Mouse (Mus musculus) embryo, embryonic 10 days (tissue): ENCODE measurements around the gene Phf13.

Source experiments
- DNase-seq: peaks from one replicate; pipeline ENCODE4 v3.0.0-alpha.2; 2015; ENCODE audit warnings: low spot score

The Phf13 gene

DNA sequence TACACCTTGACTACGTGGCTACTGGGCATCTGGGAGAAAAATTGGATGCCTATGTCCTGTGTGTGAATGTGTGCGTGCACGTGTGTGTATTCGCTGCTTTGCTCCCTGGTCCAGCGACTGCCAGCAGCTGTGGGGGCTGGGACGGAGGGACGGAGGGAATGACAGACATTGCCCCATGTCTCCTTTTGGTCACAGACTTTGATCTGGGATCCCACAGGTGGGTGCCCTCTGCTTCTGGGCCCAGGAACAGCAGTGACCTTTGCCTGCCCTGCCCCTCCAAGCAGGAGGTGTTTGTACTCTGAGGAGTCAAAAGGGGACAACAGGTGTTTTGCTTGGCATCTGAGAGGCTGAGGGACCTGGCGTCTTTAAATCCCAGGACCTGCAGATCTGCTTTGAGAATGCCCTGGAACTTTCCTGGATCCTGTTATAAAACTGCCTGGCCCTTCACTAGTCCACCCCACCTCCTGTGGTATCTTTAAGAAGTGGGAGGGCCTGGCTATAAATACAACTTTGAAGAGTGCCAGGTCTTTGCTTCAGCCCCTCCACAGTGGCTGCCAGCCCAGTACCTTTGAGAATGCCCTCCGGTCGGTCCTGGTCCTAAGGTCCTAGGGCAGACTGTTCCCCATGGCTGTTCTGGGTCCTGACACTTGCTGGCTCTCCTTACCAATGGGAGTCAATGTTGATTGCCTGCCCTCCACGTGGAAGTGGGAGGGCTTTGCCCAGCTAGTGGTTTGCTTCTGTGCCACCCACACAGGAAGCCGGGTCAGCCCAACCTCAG is 17.2 kb upstream of the Phf13 start:
- DNase-seq: no peak

DNA sequence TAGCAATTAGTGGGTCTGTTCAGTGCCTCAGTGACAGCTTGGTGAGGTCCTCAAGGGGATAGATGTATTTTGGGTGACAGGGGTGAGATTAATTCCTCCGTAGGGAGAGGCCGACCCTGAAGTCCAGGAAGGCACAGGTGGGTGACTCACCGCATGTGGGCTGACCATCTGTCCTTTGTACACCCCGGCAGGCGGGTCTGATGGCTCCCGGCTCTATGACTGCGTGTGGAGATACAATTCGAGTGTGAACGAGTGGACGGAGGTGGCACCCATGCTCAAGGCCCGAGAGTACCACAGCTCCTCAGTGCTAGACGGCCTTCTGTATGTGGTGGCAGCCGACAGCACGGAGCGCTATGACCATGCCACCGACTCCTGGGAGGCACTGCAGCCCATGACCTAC is 16.1 kb upstream of the Phf13 start:
- no peak for DNase-seq

DNA sequence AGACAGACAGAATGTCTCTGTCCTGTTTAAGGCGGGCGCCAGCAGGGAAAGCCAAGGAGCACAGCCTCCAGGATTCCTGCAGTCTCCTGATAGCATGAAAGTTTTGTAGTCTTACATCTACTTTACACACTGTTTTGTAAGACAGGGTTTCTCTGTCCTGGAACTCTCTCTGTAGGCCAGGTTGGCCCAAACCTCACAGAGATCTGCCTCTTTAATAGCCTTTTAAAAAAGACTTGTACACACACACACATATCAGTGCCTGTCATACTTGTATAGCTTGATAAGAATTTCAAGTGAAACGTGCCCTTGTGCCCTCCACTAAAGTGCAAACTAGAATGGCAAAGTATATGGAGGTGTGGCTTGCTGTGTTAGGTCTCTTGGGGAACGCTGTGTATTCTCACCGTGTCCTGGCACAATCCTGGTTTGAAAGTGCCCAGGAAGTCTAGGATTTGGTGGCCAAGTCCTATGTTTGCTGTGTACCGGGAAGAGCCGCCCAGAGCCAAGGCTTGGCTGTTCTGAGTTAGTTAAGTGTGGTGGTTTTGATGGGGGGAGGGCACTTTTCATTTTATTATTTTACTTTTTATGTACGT is 15.2 kb upstream of the Phf13 start:
- DNase-seq: no peak

DNA sequence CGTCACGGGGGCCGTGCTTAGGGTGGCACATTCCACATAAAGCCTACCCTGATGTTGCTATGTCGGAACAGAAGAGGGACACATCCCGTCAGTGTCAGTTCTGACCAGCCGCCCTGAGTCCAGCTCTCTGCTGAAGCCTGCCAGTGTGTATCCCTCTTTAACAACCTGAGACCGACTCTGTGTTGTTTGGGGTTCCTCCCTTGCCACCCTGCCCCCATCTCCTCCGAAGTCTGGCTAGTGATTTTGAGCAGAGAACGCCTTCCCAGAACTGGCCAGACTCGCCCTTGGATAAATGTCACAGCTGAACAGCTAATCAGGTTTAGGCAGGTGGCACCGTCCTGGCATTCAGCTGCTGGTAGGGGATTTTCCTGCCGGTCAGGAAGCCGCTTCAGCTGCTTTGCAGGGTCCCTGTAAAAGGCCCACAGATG is 14.7 kb upstream of the Phf13 start:
- no peak for DNase-seq

- peak; percentile 50 for DNase-seq
Observed at GRCm38 (mm10) chr4:152010091-152010706, 14.1 kb upstream of the Phf13 start.

GRCm38 (mm10) chr4:152009076-152010051 is 13.3 kb upstream of the Phf13 start:
- peak; percentile 62 for DNase-seq

DNA sequence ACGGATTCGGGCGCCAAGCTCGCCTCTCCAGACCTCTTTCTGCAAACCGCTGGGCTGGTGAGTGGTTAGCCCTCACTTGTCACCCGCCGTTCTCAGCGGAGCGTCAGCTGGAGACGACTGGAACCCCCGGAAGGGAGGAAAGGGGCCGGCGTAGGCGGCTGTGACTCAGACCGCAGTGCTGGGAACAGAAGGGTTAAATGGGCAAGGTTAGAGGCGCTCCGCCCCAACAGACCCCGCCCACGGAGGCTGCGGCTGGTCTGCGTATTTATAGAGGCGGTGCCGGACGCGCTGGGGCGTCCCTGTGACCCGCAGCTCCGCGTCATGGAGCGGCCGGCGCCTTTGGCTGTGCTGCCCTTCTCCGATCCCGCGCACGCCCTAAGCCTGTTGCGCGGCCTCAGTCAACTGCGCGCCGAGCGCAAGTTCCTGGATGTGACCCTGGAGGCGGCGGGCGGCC is 12.6 kb upstream of the Phf13 start, which contains the start of gene Klhl21:
Klhl21 (plus strand) TSS at position 182 of the 454 bp plus-strand sequence.
- DNase-seq: peak; percentile 97

DNA sequence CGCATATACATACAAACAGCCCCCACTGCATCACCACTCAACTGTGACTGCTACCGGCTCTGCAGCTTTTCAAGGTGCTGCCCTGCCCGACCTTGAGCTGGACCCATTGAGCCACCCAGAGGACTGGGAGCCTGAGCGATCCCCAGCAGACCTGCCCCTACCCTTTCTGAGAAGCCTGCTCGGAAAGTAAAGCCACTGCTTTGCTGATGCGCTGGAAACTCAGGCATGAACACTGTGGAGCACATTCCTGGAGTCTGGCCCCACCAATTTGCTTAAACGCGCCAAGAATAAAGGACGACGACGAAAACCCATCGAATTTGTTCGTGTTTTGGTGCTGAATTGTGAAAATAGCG is 12.1 kb upstream of the Phf13 start:
- DNase-seq: no peak

- DNase-seq: peak; percentile 64
Observed at GRCm38 (mm10) chr4:152007481-152008147, 11.6 kb upstream of the Phf13 start.

- no peak for DNase-seq
Observed at GRCm38 (mm10) chr4:152006812-152007211, 10.8 kb upstream of the Phf13 start.

GRCm38 (mm10) chr4:152006137-152006536 is 10.1 kb upstream of the Phf13 start:
- no peak for DNase-seq

GRCm38 (mm10) chr4:152002063-152002462 is 6.0 kb upstream of the Phf13 start:
- DNase-seq: no peak

DNA sequence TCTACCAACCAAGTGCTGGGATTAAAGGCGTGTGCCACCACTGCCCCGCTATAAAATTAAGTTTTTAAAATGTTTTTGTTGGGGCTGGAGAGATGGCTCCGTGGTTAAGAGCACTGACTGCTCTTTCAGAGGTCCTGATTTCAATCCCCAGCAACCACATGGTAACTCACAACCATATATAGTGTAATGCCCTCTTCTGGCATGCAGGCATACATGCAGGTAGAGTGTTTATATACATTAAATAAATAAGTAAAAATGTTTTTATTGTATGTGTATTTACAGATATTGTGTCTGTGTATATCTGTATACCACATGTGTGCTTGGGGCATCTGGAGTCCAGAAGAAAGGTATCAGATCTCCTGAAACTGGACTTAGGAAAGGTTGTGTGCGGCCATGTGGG is 5.3 kb upstream of the Phf13 start:
- no peak for DNase-seq

DNA sequence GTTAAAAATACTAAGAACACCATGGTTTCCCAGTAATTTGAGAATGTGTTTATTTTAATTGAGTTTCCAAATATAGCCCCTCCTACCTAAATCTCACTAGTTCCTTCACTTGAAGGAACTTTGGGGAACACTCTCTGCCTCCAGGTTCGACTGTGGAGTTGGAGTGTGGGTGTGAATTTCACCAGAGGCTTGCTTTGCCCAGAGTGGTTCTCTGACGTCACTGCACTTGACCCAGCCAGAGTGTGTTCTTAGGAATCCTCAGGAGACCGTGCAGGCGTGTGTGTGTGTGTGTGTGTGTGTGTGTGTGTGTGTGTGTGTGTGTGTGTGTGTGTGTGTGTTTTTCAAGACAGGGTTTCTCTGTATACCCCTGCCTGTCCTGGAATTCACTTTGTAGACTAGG is 4.8 kb upstream of the Phf13 start:
- DNase-seq: no peak

DNA sequence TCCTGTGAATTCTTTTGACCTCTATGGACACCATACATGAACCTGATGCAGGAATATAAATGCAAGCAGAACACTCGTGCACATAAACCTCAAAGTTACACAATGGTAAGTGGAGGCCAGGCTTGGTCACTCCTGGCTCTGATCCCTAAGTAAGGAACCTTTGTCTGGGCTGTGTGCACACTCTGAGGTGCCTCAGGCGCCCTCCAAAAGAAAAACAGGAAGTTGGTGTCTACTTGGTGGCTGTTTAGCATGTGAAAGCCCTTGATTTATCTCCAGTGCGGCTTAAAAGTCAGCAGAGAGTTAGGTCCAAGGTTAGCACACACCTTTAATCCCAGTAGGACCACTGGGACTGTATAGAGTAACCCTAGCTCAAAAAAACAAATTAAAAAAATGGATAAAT is 3.4 kb upstream of the Phf13 start:
- no peak for DNase-seq

- DNase-seq: no peak
Observed at GRCm38 (mm10) chr4:151997701-151998100, 1.6 kb upstream of the Phf13 start.

DNA sequence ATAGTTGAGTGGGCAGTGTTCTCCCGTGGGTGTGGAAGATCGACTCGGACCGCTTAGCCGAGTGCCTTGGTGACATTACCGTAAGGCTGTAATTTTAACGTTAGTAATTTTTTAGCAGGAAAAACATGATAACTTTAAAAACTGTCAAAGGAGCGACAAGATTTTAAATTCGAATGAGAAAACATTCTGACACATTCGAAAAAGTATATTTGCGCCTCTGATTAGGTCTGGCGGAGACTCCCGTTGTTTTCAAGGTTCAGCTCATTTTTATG is 829 bp upstream of the Phf13 start:
- no peak for DNase-seq

DNA sequence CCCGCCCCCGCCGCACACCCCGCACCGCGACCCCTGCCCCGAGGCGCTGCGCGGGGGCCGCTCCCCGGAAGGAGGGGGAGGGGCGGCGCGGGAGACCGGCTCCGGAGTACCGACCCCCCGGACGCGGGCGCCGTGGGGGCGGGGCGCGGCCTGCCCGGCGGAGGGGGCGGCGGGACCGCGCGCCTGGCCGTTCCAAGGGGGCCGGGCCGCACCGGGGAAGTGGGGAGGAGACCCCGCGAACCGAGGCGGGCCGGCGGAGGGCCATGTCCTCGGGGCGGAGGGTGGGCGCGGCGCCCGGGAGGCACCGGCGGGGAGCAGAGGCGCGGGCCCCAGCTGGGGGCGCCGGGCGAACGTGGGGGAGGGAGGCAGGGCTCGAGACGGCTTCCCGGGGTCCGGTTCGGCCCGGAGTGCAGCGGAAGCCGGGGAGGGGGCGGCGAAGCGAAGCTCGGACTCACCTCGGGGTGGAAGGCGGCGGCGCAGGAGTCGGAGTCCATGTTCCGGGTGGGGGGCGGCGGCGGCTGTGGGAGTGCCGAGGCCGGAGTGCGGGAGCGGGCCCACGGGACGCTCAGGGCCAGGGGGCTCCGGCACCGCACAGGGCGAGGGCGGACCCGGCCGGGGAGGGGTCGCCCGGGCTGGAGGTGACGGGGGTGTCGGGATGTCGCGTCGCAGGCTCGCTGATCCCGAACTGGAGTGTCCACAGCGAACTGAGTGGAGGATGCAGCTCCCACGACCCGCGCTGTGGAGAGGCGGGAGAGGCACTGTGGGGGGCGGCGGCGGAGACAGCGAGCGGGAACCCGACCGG is 486 bp downstream of the Phf13 start:
- no peak for DNase-seq

- DNase-seq: no peak
Observed at GRCm38 (mm10) chr4:151994228-151995171, 1.6 kb downstream of the Phf13 start.

- no peak for DNase-seq
Observed at GRCm38 (mm10) chr4:151993035-151993434, 3.0 kb downstream of the Phf13 start.
